Mouse (Mus musculus) stomach, postnatal 0 days (tissue): ENCODE results near the gene Gm21750.

Experiments
- CTCF ChIP-seq: IDR thresholded peaks from 2 replicates; pipeline ENCODE4 v1.5.1; 2016; ENCODE audit warnings: antibody characterized with exemption, low read depth, mild to moderate bottlenecking, moderate library complexity
- EP300 ChIP-seq: optimal IDR thresholded peaks from 2 replicates; pipeline ENCODE3; 2016; ENCODE audit warnings: antibody characterized with exemption

DNA sequence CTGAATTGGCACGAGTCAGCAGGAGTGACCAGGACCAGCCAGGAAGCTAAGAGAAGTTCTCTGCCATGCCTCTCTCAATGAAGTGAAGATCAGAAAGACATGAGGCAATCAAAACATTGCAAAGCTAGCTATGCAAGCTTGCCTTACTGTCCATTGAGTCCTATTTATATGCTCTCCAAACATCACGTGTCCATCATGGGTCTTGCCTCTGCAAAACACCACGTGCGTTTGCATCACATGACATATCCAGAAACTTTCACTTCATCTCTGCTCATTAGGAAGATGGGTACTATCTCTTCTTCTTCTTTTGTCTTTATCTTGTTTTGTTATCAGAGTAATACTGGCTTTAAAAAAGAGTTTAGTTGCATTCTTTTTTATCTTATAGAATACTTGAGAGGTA is 10.8 kb upstream of the Gm21750 start:
- TF ChIP-seq CTCF (no peak), EP300 (no peak)
